Mouse (Mus musculus) c-Kit-positive CD71-positive TER-119-positive erythroid progenitor cells, embryonic 14.5 days (primary cell): ENCODE data around the gene Trappc2l.
A peak's percentile ranks its signal among the peaks of the same experiment; 100 is the strongest.
"Not testable (repeated sequence)": the region's sequence is repeated elsewhere in the genome, so short reads cannot be mapped to it uniquely, and the experiment has no call there.

Experiments
- DNase-seq: peaks from one replicate; pipeline ENCODE4 v3.0.0-alpha.2; 2013; ENCODE audit warnings: low spot score

Gene Trappc2l

DNA sequence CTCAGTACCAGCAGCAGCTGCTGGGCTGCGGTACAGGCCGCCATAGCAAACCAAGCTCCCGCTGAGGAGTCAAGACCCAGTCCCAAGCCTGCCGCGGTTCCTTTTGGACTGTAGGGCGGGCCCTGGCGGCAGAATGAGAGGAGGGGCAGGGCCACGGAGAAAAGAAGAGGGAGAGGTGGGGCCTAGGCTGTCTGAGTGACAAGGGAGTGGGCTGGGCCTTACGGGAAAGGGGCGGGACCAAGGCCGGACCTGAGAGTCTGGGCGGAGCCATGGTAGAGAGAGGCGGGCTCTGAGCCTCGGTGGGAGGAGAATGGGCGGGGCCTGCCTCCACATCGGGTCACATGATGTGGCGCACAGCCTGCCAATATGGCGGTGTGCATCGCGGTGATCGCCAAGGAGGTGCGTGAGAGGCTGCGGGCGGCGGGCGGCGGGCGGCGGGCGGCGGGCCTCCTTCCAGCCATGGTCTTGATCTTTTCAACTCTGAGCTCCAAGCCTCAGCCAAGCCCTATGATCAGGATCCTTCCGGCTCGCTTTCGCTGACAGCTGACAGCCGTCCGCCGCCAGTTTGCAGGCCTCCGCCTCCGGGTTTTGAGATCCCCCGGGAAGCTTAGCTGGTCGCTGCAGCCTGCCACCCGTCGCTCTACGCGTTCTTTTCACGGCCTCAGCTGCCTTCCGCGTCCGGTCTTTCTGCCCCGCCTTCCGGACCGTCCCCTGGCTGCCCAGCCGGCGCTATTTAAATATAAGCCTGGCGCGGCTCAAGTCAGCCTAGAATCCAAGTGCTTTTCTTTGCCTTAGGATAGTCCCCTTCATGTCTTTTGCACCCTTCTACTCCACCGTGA is at the start of gene Trappc2l, which contains the start of gene Galns:
TSS of gene Trappc2l (plus strand) at position 346 of the 839 bp plus-strand sequence.
TSS of gene Galns (minus strand) at position 169 of the 839 bp plus-strand sequence.
- peak; percentile 99 for DNase-seq

DNA sequence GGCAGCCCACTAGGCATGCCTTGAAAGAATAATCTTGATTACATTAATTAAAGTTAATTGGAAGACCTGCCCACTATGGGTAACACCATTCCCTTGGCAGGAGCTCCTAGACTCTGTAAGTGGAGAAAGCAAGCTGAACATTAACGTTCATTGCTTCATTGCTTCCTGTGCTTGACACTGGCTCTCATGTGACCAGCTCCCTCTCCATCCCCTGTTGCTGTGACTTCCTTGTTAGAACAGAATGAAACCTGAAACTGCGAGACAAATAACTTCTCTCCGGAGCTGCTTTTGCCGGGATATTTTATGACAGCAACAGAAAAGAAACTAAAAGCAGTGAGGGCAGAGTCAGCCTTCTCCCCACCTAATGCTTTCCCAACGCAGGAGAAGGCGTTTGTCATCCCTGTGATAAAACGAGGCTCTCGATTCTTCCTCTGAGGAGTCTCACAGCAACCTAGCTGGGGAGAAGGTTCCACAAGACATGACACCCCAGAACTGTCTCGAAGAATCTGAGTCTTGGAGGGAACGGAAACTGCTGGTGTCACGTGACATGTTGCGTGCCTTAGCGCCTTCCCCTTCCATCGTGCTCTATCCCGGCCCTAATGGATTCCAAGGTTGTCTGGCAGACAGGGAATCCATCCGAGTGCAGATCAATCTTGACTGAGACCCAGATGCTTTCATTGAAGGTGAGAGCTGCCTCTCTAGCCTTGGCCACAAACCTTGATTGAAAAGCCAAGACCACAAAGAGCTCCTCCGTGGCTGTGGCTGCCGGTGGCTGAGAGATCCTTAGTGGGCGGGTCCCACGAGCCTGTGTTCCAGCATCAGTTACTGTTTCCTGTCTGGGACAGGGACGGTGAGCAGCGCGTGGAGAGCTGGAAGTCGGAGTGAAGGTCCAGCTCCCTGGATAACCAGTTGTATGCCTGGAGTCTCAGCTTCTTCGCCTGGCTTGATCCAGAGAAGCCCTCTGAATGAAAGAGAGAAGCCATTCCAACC is 46.8 kb upstream of the Trappc2l start:
- DNase-seq: no peak

- peak; percentile 71 for DNase-seq
Observed at GRCm38 (mm10) chr8:122566766-122567165, 44.7 kb upstream of the Trappc2l start.

DNA sequence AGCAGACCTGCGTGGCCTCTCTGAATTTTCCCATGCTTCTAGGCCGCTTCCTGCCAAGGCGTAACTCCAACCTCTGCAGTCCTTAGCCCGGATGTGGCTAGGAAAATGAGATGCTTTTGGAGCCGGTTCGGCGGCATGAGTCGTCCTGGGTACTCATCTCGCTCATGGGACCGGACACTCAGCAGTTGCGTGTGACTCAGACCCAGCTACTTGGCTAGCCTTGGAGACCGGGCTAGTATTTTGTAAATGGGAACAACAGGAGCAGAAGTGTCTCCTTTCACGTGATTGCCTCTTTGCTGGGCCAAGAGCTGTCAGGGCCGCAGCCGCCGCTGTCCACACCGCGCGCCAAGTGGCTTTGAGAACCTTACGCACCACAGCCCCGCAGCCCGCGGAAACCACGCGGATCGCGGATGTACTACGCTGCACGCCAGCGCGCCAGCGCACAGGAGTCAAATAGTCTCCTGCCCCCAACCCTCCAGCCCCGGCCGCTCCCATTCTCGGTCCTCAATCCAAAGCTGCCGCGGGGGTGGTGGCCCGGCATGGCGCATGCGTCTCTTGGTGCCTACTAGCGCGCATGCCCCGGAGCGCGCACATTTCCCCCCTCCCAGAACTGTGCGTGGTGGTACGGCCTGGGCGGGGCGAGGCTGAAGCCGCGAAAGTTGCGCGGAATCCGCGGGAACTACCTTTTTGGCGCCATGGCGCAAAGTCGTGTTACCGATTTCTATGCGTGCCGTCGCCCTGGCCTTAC is 43.9 kb upstream of the Trappc2l start, which contains the start of gene Cdt1:
TSS of gene Cdt1 (plus strand) at position 655 of the 748 bp plus-strand sequence.
- DNase-seq: peak; percentile 93

- no peak for DNase-seq
Observed at GRCm38 (mm10) chr8:122568109-122568504, 43.3 kb upstream of the Trappc2l start.

DNA sequence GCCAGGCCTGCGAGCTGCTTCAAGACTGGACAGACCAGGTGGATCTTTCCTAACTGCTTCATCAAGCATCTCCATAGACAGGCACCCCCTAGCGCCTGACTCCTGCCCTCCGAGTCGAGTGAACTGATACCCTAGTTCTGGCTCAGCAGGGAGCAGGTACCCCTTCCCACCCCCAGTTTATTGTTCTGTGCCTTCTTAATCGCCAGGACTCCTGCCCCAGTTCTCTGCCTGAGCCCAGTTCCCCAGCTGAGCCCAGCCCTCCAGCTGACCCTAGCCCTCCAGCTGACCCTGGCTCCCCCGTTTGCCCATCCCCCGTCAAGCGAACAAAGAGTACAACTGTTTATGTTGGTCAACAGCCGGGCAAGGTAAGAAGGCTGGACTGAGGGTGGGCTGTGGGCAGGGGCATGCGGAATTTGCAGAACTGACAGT is 42.5 kb upstream of the Trappc2l start:
- DNase-seq: no peak

GRCm38 (mm10) chr8:122569329-122569728 is 42.1 kb upstream of the Trappc2l start:
- no peak for DNase-seq

GRCm38 (mm10) chr8:122569996-122570395 is 41.4 kb upstream of the Trappc2l start:
- DNase-seq: no peak

DNA sequence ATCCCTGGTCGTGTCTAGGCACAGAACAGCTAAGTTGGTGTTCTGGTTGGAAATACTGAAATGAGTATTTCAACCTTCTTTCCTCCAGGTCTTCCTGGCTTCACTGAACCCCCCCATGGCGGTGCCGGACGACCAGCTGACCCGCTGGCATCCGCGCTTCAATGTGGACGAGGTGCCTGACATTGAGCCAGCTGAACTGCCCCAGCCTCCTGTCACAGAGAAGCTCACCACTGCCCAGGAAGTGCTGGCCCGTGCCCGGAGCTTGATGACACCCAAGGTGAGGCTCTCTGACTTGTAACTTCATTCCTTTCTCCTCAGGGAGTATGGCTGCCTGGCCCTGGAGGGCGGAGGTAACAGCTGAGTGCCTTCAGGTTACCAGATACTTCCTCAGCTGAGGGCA is 40.3 kb upstream of the Trappc2l start:
- DNase-seq: no peak

- DNase-seq: no peak
Observed at GRCm38 (mm10) chr8:122571750-122572267, 39.6 kb upstream of the Trappc2l start.

- DNase-seq: no peak
Observed at GRCm38 (mm10) chr8:122572751-122573150, 38.7 kb upstream of the Trappc2l start.

DNA sequence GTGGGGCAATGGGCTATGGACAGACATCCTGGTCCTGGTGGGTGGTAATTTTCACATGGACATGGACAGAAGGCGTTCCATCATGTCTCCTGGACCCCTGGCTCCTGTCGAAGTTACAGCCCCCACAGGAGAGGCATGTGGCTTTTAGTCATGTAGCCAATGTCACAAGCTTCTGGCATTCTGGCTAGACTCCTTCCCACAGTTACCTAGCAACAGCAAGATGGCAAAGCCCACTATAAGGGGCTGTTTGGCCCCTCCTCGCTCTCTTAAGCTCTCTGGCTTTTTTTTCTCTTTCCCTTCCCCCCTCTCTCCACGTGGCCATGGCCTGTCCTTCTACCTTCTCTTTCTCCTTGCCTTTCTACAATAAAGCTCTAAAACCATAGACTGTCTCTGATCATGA is 38.3 kb upstream of the Trappc2l start:
- not testable (repeated sequence) for DNase-seq

GRCm38 (mm10) chr8:122573577-122573976 is 37.9 kb upstream of the Trappc2l start:
- DNase-seq: peak; percentile 44

DNA sequence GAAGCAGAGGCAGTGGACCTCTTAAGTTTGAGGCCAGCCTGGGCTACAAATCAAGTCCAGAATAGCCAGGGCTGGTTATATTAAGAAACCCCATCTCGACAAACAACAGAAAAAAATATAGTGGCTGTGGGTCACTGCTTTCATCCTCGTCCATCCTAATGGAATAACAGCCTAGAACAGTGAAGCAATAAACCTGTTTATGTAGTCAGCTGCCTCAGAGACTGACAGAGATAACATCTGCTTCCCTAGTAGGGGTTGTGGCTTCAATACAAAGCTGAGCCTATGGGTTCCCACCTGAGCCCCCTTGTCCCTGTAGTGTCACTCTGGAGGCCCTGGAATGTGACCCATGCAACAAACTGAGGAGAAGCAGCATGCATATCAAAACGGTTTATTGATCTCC is 37.2 kb upstream of the Trappc2l start:
- no peak for DNase-seq

DNA sequence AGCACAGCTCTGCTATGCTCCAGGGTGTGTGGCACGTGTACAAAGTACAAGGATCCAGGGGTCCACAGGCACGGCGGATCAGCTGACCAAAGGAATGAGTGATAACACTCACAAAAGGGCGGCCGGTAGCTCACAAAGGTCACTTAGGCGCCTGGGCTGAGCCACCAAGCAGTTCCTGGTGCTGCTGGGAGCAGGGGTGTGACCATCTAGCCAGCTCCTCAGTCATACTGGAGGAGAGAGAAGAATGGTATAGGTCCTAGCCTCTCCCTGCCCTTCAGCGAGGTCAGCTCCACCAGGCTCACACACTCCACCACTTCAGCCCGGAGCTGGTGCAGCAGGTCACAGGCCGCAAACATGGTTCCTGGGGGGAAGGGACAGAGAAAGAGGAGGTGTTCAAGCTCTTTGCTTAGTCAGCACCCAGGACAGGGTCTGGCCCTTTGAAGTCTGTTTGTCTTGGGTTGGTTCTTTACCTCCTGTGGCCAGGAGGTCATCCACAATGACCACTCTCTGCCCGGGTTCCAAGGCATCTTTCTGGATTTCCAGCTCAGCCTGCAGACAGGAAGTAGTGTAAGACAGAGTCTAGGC is 36.7 kb upstream of the Trappc2l start:
- no peak for DNase-seq

- no peak for DNase-seq
Observed at GRCm38 (mm10) chr8:122575286-122575685, 36.2 kb upstream of the Trappc2l start.

DNA sequence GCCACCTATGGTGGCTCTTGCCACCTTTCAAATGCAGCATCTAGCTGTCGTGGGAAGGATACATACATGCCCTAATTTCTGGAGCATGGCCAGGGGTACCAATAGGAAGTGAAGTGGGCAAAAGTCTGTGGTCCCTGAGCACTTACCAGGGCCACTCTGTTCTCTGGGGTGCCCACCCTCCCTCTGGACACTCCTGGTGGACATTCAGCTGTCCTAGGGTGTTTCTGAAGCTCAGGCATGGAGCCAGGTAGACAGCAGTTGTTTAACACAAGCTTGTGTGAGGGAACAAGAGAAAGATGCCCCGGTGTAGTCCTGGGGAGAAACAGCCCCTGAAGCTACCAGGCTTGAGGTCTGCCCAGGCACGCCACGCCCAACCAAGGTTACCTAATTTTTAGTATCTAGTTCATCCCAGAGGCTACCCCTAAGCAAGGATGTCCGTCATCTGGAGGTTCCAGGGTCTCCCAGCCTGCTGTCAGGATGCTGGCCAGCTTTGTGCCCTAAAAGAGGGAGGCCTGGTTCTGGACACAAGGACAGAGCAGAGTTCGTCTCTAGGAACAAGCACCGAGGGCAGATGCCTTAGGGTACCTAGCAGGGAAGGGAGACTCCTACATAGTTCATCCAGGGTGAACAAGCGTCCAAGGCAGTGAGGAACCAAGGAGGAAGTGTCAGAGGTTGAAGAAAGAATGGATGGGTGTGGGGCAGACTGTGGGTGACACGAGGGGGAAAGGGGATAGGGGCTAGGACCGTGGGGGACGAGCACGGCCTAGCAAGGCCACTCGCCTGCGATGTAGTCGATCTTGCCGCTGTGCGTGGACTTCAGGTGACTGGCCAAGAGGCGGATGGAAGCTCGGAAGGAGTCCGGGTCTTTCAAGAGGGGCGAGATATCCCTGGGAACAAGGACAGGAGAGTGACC is 35.4 kb upstream of the Trappc2l start:
- no peak for DNase-seq

GRCm38 (mm10) chr8:122576648-122577022 is 34.8 kb upstream of the Trappc2l start, which contains the start of gene Aprt:
TSS of gene Aprt (minus strand) at chr8:122576909.
- DNase-seq: peak; percentile 94

GRCm38 (mm10) chr8:122577116-122577515 is 34.3 kb upstream of the Trappc2l start:
- DNase-seq: no peak

DNA sequence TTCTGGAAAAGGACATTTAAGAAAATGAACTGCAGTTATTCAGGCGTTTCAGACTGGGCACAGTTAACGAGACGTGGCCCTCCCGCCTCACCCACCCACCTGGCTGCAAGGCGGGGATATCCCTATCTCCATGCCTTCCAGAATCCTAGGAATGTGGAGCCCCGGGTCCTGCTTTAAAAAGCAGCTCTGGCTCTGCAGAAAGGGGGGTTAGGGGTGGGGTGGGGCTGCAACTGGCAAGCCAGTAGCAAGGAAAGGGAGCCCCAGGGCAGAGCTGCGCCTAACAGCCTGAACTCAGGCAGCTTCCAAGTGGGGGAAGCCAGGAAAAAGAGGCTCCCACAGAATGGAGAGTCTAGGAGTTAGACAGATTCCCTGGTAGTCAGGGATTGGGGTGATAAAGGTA is 32.2 kb upstream of the Trappc2l start:
- DNase-seq: no peak
